Mouse (Mus musculus): ENCODE measurements around the gene Ptdss2.

Gene Ptdss2

GRCm38 (mm10) chr7:141122689-141123516 lies 721 bp downstream of the Ptdss2 start:
- DNase-seq: peak; percentile 99

DNA sequence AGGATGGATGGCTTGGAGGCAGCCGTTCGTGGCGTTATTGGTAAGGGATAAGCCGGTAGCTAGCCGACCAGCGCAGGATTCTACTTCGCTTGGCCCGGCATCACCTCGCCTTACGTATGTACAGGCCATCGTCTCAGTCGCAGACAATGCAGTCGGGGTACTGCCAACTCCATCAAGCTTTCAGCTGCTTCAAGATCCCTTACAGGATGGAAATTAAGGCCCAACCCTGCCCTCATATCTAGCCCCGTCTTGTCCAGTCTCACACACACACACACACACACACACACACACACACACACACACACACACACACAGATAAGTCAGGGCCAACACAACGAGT lies 1.3 kb downstream of the Ptdss2 start:
- DNase-seq: no peak

DNA sequence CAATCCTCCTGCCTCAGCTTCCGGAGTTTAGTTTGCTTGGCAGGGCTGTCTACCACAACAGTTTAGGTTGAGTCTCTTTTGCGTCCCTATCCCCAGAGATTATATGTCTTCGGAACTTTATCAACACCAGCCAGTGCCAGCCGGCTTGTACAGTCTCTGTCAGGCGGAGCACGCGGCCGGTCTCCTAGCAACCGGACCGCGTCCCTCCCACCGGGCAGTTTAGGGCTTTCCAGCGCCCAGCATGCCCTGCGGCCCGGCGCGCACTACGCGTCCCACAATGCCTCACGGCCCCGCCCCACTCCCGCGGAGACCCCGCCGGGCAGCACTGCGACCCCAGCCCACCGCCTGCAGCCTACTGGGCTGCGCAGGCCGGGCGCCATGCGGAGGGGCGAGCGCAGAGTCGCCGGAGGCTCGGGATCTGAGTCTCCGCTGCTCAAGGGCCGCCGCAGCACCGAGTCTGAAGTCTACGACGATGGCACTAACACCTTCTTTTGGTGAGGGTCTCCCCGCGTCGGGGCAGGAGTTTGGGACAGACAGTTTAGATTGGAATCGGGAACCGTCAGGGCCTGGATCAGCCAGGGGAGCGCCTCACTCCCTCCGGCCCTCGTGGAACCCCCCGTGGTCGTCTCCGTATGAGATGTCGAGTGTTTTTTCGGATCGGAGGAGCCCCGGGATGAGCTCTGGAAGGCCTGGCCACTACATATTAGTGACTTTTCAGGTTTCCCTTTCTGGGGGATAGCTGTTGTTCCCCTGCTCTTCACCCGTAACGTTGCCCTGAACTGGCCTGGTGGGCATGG lies 9.0 kb downstream of the Ptdss2 start:
- peak; percentile 93 to 96 for DNase-seq

DNA sequence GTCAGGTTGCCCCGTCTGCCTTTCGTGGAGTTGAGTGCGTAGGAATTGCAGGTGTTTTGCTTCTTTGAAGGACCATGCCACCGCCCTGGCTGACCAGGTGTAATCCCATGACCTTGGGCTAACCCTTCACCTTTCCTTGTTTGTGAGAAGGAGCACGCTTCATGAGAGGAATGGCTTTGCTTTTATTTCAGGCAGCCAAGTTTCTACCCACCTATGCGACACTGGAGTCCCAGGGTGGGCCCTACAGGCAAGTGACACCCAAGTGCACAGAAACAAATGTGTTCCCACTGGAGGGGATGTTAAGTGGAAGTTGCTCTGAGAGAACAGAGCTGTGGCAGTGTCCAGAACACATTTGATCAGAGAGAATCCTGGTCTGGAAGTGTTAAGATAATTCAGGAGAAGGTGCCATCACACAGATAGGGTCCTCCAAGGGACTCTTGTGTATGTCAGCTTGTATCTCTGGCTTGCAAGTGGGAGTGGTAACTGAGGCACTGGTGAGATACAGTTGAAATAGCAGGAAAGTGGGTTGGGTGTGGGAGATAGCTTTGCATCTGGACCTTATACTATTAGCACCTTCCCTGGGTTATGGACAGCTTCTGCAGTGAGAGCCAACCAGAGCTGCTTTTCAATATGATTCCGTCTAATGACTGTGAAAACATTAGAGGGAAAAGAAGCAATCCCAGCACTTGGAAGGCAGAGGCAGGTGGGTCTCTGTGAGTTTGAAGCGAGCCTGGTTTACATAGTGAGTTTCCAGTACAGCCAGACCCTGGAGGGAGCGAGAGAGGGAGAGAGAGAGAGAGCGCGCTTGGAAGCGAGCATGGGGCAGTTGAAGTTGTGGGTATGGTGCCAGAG lies 9.9 kb downstream of the Ptdss2 start:
- peak in 1 of 2 experiments; percentile 30 for DNase-seq

DNA sequence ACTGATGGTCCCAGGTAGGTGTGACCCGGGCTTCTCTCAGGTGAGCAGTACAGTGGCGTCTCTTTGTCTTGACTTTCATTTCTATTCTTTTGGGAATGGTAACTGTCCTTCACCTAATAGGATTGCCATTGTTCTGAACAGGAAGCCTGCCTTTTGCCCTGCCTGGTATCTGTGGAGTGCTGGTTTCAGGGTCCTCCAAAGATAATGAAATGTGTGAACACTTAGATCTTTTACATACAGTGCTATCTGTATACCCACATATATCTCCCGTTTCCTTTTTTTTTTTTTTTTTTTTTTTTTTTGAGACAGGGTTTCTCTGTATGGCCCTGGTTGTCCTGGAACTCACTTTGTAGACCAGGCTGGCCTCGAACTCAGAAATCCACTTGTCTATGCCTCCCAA lies 19.1 kb downstream of the Ptdss2 start:
- no peak for DNase-seq

DNA sequence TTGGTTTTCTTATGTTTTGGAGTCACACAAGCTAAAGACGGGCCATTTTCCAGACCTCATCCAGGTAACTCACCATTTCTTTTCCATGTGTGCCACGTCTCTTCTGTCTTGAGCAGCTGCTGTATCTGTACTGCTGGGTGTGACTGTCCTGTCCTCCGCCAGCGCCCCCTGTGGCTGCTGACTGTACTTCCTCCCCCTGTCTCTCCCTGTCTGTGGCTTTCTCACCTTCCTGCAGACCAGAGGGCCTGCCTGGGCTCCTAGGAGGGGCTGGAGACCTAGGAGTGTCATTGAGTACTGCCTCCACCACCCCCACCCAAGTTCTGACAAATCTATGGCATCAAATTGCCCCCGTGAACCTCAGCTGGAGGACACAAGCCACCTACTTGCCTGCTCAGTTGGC lies 20.9 kb downstream of the Ptdss2 start:
- peak; percentile 50 to 54 for DNase-seq

- no peak for DNase-seq
Measured at GRCm38 (mm10) chr7:141143861-141144260, 21.7 kb downstream of the Ptdss2 start.

GRCm38 (mm10) chr7:141144650-141145049 lies 22.5 kb downstream of the Ptdss2 start:
- DNase-seq: no peak

DNA sequence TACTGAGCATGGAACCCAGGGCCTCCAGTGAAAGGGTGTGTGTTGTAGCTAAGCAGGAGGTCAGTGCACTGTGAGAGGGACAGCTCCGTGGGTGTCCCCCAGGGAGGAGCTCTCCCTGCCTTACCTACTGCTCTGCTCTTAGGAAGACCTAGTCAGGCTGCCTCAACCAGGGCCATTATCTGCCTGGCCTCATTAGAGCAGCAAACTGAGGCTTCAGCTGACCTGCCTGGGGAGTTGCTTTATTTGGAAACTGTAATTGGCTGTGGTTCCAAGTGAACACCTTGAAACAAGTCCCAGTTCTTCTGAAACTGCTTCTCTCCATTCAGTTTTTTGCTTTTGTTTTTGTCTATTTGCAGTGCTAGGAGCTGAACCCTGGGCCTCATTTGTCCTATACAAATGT lies 23.2 kb downstream of the Ptdss2 start:
- no peak for DNase-seq

DNA sequence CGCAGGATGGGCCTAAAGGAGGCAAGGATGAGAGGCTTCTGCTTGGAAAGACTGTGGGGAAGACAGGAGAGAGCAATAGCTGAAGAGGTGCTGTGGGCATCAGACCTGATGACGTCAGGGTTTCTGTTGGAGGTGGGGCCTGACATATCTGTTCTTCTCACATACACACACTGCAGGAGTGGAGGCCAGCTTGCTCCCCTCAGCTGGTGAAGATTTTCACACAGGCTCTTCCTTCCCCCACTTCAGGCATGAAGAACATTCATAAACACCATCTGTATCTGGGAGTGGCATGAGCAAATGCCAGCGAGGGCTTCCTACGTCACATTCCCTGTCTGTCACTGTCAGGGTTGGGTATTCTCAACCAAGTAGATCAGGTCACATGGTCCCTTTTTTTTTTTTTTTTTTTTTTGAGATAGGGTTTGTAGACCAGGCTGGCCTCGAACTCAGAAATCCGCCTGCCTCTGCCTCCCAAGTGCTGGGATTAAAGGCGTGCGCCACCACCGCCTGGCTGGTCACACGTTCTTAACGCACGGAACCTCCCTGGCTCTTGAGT lies 23.9 kb downstream of the Ptdss2 start:
- DNase-seq: no peak

DNA sequence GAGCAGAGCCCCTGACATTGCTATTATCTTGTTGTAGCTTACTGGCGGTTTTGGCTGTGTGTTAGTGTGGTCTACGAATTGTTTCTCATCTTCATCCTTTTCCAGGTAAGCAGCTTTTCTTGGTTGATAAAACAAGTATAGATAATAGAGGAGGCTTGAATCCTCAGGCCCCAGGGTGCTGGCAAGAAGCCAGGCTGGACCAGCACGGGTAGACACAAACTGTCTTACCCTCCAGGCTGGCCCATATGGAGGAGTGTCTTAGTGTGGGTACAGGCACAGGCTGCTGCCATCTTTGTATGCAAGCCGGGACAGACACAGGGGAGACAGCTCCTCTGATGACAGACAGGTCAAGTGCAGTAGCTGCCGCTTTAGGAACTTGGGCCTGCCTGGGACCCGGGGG lies 24.9 kb downstream of the Ptdss2 start:
- DNase-seq: no peak

GRCm38 (mm10) chr7:141148639-141149038 lies 26.5 kb downstream of the Ptdss2 start:
- DNase-seq: no peak

GRCm38 (mm10) chr7:141155362-141155761 lies 33.2 kb downstream of the Ptdss2 start:
- DNase-seq: no peak

DNA sequence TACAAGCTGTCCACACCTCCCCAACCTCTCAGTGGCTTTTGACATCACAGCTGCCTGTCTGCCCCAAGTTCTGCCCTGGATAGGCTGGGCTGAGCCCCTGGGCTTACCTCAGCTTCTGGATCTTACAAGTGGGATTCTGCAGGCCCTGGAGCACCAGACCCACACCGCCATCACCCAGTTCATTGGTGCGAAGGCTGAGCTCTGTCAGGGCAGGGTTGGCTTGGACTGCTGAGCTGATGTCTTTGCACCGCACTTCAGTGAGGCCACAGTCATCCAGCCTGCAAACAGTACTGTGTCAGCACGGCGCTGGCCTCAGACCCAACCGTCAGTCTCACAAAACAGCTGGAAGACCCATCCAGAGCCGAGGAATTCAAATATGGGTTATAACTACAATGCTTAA lies 42.2 kb downstream of the Ptdss2 start:
- DNase-seq: no peak

- DNase-seq: no peak
Measured at GRCm38 (mm10) chr7:141164850-141165249, 42.7 kb downstream of the Ptdss2 start.

DNA sequence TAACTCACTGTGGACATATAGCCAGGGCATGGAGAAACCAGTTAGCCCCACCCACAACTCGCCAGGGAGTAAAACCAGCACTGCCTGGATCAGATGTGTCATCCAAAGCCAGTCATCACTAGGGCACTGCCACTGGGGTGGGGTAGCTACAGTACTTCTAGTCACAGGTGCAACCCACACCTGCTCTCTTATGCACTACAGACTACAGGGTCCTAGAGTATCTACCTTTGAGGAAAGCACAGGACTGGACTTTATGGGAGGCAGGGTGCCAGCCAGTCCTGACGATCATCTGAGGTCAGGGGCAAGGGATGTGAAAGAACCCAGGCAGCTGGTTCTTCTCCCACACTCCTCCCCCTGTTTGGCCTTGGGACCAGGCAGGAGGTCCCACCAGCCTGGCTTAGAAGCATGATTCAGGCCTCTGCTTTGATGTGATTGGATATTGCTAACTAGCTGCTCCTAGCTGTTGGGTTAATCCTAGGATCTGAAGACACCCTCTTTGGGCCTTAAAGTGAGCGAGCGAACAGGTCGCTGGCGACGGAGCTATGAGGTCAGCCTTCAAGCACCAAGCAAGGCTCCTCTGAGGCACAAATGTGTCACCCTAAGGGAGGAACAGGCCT lies 45.8 kb downstream of the Ptdss2 start:
- peak in 1 of 2 experiments; percentile 69 for DNase-seq

DNA sequence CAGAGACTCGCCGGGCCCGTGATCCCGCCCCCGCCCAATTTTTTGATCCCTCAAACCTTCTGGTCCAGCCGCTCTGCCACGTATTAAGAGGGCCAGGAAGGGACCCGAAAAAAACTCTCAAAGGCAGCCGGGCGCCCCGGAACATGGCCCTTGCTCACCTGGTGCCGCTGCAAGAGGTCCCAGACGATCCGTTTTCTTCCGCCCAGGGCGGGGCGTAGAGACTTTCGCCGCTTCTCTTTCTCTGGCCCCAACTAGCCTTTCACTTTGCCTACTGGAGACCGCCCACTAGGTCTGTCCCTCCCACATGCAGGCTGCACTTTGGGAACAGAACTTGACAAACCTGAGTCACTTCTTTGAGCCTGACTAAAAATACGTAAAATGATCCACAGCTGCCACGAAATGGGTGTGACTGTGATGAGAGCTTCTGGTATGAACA lies 46.4 kb downstream of the Ptdss2 start:
- DNase-seq: peak; percentile 76 to 88

GRCm38 (mm10) chr7:141169300-141169699 lies 47.1 kb downstream of the Ptdss2 start:
- no peak for DNase-seq

DNA sequence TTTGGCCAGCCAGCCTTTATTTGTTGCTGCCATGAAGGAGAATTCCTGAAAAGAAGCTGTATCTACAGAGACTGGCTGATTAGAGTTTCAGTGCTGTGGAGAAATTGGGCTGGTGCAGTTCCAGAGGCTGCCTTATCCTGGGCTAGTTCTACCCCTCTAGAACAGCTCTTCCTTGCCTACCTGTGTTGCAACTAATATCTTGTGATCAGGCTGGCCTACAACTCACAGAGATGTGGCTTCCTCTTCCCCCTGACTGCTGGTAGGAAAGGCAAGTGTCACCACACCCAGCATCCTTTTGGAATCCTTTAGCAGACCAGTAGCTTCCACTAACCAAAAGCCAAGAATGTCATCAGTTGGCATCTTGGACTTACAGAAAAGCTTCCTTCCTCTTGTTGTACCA lies 47.7 kb downstream of the Ptdss2 start:
- DNase-seq: no peak

GRCm38 (mm10) chr7:141172116-141173006 lies 50.2 kb downstream of the Ptdss2 start, which contains the start of gene Rnh1:
Gene Rnh1, minus strand, starts transcription at chr7:141172857.
- DNase-seq: peak; percentile 95 to 97

DNA sequence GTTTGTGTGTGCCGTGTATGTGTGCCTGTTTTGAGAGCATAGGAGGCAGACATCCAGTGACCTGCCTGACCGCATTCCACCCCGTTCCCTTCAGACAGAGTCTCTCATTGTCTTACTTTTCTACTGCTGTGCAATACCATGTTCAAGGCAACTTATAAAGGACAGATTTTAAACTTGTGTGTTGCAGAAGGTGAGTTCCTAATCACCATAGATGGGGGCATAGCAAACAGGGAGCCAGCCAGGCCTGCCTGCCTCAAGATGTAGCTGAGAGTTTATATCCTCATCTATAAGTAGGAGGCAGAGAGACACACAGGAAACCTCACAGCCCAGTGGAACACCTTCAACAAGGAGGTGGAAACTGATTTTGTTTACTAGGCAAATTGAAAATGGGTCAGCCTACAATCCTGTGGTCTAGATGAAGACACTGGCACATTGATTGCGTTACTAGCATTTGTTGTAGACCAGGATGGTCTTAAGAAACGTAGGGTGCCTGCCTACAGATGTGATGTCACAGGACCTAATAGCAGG lies 51.2 kb downstream of the Ptdss2 start:
- no peak for DNase-seq

Measured in kidney, postnatal 25 days (tissue).